Mouse (Mus musculus) bone marrow, adult 2 months (tissue): ENCODE data around the gene Bicral. TPM values are rescaled to one million over a fixed set of nuclear protein-coding genes. Genes with fewer than 3 reads are reported as not detected.

Experiments used
- H3K27ac ChIP-seq: fragments of 200-500 bp; 2 replicates; pipeline ENCODE4 v1.5.1; 2012; ENCODE audit warnings: low read depth, mild to moderate bottlenecking, control low read depth, inconsistent platforms, low read length; ENCODE audit not compliant: control insufficient read depth, poor library complexity, insufficient read depth
- H3K4me1 ChIP-seq: fragments of 200-500 bp; 2 replicates; pipeline ENCODE4 v1.6.1; 2011; ENCODE audit warnings: low read length; ENCODE audit not compliant: control insufficient read depth, insufficient read depth
- H3K4me3 ChIP-seq: fragments of 200-500 bp; replicated peaks from 2 replicates; pipeline ENCODE3; 2011; ENCODE audit warnings: mild to moderate bottlenecking, low read depth, low read length, control low read depth; ENCODE audit not compliant: control insufficient read depth
- CTCF ChIP-seq: fragments of 200-500 bp; IDR thresholded peaks from 2 replicates; pipeline ENCODE4 v1.5.1; 2011; ENCODE audit warnings: low read length, control low read depth; ENCODE audit not compliant: control insufficient read depth, insufficient read depth
- POLR2A ChIP-seq: fragments of 200-500 bp; IDR thresholded peaks from 2 replicates; pipeline ENCODE4 v1.6.1; 2011; ENCODE audit warnings: low read depth, mild to moderate bottlenecking, control low read depth, low read length, borderline replicate concordance; ENCODE audit not compliant: control insufficient read depth
- WGBS: fragments of 180-500 bp; shearing (Covaris S2); methylation state at CpG from one replicate; pipeline ENCODE4 v1.1.7; 2018; 5-methylcytosine and 5-hydroxymethylcytosine counted together
- polyA plus RNA-seq: library from polyadenylated mRNA; stranded (reverse); fragments of >200 nt; gene quantifications from 2 replicates; pipeline ENCODE4 v1.2.4, GENCODE M21; 2011; ENCODE audit warnings: low replicate concordance; ENCODE audit not compliant: missing spikeins, insufficient read depth, insufficient read length

The Bicral gene
- polyA plus RNA-seq, 1 experiment: 16.0 TPM

DNA sequence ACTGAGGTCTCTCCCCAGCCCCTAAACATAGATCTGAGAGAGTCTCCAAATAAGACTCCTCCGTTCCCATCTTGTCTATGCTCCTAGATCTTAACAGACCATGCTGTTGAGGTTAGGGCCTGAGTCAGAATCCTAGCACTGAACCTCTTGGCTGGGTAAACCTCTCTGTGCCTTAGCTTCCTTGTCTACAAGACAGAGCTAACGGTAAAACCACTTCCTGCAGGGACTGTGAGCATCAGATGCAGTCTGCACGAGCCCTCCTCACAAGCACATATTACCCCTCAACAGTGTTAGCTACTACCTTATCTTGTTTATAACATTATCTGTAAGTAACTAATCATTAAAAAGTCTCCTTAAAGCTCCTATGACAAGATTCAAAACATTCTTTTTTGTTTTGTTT is 29.3 kb downstream of the Bicral start:
- peaks cover 4% of the 10 kb centered on the region; the same call in 1 of the 2 replicates for H3K4me1 ChIP-seq
- WGBS: 5% methylated on average over 3 of the region's 3 CpGs
- no peak overlapping the region for H3K4me3 ChIP-seq
- TF ChIP-seq CTCF (no peak), POLR2A (no peak)
- peak overlapping the region; percentile 72; the same call in 1 of the 2 replicates for H3K27ac ChIP-seq

DNA sequence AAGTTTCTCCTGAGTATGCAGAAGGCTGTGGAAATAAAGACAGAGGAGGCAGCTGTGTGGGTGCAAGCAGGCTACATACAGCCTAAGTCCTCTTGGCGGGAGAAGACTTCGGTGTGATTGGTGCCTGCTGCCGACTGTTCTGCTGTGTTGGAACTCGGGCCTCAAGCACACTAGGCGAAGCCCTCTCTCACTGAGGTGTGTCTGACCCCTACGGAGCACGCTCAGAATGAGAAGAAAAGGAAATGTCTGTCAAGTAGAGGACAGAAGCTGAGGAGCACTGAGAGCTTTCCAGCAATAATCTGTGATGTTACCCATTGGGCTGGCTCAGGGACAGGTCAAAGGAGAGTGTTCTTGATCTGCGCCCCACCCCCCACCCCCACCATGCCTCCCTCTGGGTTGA is 35.2 kb downstream of the Bicral start:
- no peak overlapping the region for H3K27ac ChIP-seq
- TF ChIP-seq CTCF (no peak), POLR2A (no peak)
- WGBS: 91% methylated on average over 8 of the region's 8 CpGs
- no peak overlapping the region for H3K4me3 ChIP-seq
- H3K4me1 ChIP-seq: no peaks in the 10 kb centered on the region

DNA sequence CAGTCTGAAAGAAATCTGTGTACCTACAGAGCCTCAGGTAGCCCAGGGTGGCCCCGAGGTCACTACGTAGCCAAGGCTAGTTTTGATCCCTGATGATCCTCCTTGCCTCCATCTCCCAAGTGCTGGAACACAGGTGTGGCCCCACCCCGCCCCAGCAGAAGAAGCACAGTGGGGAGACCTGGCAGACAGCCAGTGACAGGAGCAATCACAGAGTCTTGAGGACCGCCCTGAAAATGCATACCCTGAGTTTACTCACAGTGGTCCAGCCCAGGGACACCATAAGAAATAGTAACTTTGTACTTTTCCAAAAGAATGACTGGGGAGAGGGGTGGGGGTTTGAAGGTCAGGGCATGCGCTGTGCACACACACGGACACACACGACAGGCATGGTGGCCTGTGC is 37.7 kb downstream of the Bicral start:
- Histone ChIP-seq H3K4me3 (no peak overlapping the region), H3K27ac (no peak overlapping the region), H3K4me1 (no peaks in the 10 kb centered on the region)
- TF ChIP-seq CTCF (no peak), POLR2A (no peak)
- 84% methylated on average over 7 of the region's 7 CpGs for WGBS

DNA sequence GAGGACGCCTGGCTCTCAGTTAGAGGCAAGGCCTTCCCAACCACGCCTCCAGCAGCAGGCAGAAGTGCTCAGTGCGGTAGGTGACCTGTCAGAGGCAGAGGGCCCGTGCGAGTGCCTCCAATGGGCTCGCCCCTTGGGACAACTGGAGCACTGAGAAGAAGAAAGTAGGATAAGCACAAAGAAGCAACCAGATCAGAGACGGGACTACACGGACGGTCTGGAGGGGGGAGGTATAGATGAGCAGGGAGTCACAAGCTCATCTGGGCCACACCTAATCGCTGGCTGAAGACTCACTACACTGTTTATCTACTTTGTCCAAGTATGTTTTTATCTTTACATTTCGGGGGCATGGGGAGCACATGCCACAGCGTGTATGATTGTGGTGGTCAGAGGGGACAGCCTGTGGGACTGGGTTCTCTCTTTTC is 40.5 kb downstream of the Bicral start:
- H3K4me1 ChIP-seq: no peaks in the 10 kb centered on the region
- no peak for TF ChIP-seq POLR2A
- no peak for TF ChIP-seq CTCF
- peak overlapping the region; percentile 65 for H3K27ac ChIP-seq
- WGBS: 58% methylated on average over 12 of the region's 12 CpGs
- H3K4me3 ChIP-seq: peak overlapping the region; percentile 19

DNA sequence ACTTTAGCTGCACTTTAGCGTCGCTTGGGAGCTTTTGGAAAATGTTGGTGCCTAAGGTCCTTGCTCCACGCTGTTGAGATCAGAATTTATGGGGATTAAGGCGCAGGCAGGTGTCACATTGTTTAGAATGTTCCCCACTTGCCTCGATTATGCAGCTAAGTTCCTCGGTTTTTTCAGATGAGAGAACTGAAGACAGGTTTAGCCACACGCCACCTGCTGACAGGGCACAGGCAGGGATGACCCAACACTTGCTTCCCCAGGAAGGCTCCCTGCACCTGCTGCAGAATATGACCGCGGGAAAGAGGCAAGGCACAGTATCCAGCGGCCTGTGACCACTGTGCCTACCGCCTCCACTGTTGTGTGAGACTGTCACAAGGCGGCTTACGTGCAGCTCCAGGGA is 42.0 kb downstream of the Bicral start:
- no peak for TF ChIP-seq POLR2A
- TF ChIP-seq CTCF: no peak
- H3K4me3 ChIP-seq: no peak overlapping the region
- no peak overlapping the region for H3K27ac ChIP-seq
- 81% methylated on average over 13 of the region's 13 CpGs for WGBS
- no peaks in the 10 kb centered on the region for H3K4me1 ChIP-seq

DNA sequence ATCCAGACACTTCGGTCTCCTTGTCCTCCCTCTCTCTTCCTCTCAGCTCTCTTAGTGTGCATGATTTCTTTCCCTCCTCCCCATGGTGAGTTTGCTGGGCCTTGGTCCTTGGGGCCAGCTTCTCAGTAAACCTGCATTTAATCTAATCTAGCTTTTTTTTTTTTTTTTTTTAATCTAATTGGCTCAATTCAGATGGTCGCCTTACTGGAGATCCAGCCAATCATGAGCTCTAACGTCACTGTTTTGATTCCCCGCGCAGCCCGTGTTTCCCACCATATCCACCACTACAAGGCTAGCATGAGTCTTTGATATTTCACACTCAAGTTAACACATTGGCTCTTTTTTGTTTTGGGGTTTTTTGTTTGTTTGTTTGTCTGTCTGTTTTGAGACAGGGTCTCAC is 43.8 kb downstream of the Bicral start:
- no peak for TF ChIP-seq CTCF
- TF ChIP-seq POLR2A: no peak
- H3K4me1 ChIP-seq: no peaks in the 10 kb centered on the region
- H3K27ac ChIP-seq: no peak overlapping the region
- no peak overlapping the region for H3K4me3 ChIP-seq
- WGBS: 92% methylated on average over 6 of the region's 6 CpGs

DNA sequence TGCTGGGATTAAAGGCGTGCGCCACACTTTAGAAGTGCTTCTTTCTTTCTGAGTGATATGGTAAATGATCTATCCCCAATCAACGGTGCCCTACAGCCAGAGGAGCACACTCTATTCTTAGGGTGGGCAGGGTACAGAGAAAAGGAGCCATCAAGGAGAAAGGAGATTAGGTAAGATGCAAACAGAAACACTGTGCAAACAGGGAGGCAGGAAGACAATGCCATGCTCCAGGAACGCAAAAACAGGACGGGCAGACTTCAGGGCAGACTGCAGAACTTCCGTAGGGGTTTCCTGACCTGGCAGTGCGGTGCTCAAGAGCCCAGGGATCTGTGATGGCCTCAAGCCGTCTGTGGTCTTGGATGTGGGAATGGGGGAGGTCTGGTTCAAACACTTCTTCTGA is 44.6 kb downstream of the Bicral start:
- no peaks in the 10 kb centered on the region for H3K4me1 ChIP-seq
- H3K4me3 ChIP-seq: no peak overlapping the region
- H3K27ac ChIP-seq: no peak overlapping the region
- no peak for TF ChIP-seq POLR2A
- no peak for TF ChIP-seq CTCF
- WGBS: 89% methylated on average over 8 of the region's 8 CpGs

DNA sequence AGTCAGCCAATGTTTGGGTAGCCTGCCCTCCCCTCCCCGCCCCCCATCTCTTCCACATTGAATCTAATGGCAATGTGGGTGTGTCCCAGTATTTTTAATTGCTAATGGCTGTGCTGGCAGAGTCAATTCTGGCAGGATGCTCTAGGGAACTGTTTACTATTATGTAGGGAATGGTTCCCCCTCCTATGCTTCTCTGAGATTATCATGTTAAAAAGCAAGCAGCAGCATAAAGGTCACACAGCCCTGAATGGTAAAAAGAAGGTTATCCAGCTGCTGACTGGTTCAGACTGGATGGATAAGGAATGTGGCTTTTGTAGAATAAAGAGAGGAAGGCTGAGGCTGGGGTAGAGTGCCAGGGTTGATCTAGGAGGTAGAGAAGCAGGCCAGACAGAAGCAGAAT is 45.8 kb downstream of the Bicral start:
- 79% methylated on average over 1 of the region's 1 CpGs for WGBS
- TF ChIP-seq CTCF: no peak
- no peak for TF ChIP-seq POLR2A
- H3K4me1 ChIP-seq: no peaks in the 10 kb centered on the region
- H3K4me3 ChIP-seq: no peak overlapping the region
- H3K27ac ChIP-seq: no peak overlapping the region

DNA sequence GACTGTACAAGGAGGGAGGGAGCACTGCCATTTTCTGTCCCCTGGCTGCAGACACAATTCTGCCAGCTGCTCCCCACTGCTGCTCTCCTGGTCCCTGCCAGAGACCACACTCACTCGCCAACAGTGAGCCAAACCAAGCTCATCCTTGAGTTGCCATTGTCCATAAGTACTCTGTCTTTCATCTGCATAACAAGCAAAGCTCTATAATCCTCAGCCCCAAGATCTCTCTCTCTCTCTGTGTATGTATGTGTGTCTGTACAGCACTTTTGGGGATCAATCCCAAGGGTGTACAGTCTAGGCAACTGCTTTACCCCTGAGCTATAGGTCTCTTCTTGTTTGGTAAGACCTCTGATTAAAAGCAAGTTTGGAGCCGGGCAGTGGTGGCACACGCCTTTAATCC is 47.6 kb downstream of the Bicral start:
- TF ChIP-seq CTCF: no peak
- no peak for TF ChIP-seq POLR2A
- WGBS: 93% methylated on average over 3 of the region's 3 CpGs
- Histone ChIP-seq H3K4me3 (no peak overlapping the region), H3K27ac (no peak overlapping the region), H3K4me1 (no peaks in the 10 kb centered on the region)
